Mouse (Mus musculus): ENCODE measurements at regions not wholly inside any gene's neighbourhood (a gene's known extent, or its start where the extent isn't known, plus 50 kb on each side); places are given as distances from the start of the nearest gene placed in this dataset.

GRCm38 (mm10) chr10:37995691-37996445 lies 825.7 kb downstream of the Rfpl4b start:
- Histone ChIP-seq H3K4me3 (no peak overlapping the region), H3K27me3 (ENCODE audit: control insufficient read depth, insufficient read depth, low read length) (no peaks in the 10 kb centered on the region), H3K36me3 (ENCODE audit: control insufficient read depth, insufficient read depth, low read length) (no peaks in the 10 kb centered on the region), H3K27ac (no peak overlapping the region), H3K79me2 (replicated peaks; ENCODE audit: control insufficient read depth, insufficient read depth, low read length) (no peaks in the 10 kb centered on the region), H3K9ac (ENCODE audit: low read depth, low read length) (no peak overlapping the region), H3K4me1 (ENCODE audit: control insufficient read depth, insufficient read depth, low read length) (no peaks in the 10 kb centered on the region)
- DNase-seq = no peak
- TF ChIP-seq CTCF (IDR thresholded peaks at IDR 0.05) (no peak), EP300 (IDR thresholded peaks at IDR 0.05; ENCODE audit: insufficient read depth, low read depth, low read length) (no peak), POLR2A (IDR thresholded peaks at IDR 0.05; ENCODE audit: insufficient read depth, low read depth, low read length) (no peak)
- intact Hi-C loops (cut with DNase I) = no loop called here

- H3K36me3 ChIP-seq (ENCODE audit: control insufficient read depth, insufficient read depth, low read length) = no peaks in the 10 kb centered on the region
- 65% methylated on average over 11 of the region's 11 CpGs for WGBS
- no peaks in the 10 kb centered on the region for H3K4me1 ChIP-seq (ENCODE audit: control insufficient read depth, insufficient read depth, low read length)
- intact Hi-C loops (cut with DNase I) = no loop called here
- no peak overlapping the region for H3K9ac ChIP-seq (ENCODE audit: low read depth, low read length)
- H3K4me3 ChIP-seq = no peak overlapping the region; the same call in 1 of the 2 replicates
- H3K27ac ChIP-seq = peak overlapping the region; percentile 24; the same call in 1 of the 2 replicates
- no peaks in the 10 kb centered on the region for H3K27me3 ChIP-seq (ENCODE audit: control insufficient read depth, insufficient read depth, low read length)
- TF ChIP-seq CTCF (IDR thresholded peaks at IDR 0.05) (no peak), POLR2A (IDR thresholded peaks at IDR 0.05; ENCODE audit: insufficient read depth, low read depth, low read length) (no peak)
- no peaks in the 10 kb centered on the region for H3K79me2 ChIP-seq (replicated peaks; ENCODE audit: control insufficient read depth, insufficient read depth, low read length)
- DNase-seq = peak in 1 of 2 experiments; percentile 14
These were observed 833.0 kb downstream of the Rfpl4b start for GRCm38 (mm10) chr10:37988297-37989263.

- Histone ChIP-seq H3K4me3 (no peak overlapping the region), H3K27ac (no peak overlapping the region), H3K36me3 (ENCODE audit: control insufficient read depth, insufficient read depth, low read length) (no peaks in the 10 kb centered on the region), H3K4me1 (ENCODE audit: control insufficient read depth, insufficient read depth, low read length) (no peaks in the 10 kb centered on the region; the same call in 1 of the 2 replicates), H3K79me2 (replicated peaks; ENCODE audit: control insufficient read depth, insufficient read depth, low read length) (no peaks in the 10 kb centered on the region), H3K27me3 (ENCODE audit: control insufficient read depth, insufficient read depth, low read length) (no peaks in the 10 kb centered on the region), H3K9ac (ENCODE audit: low read depth, low read length) (no peak overlapping the region)
- WGBS = 29% methylated on average over 3 of the region's 3 CpGs
- DNase-seq = no peak
- intact Hi-C loops (cut with DNase I) = no loop called here
- TF ChIP-seq CTCF (IDR thresholded peaks at IDR 0.05) = no peak
- TF ChIP-seq POLR2A (IDR thresholded peaks at IDR 0.05; ENCODE audit: insufficient read depth, low read depth, low read length) = no peak
- no peak for TF ChIP-seq EP300 (IDR thresholded peaks at IDR 0.05; ENCODE audit: insufficient read depth, low read depth, low read length)
These were observed 840.3 kb upstream of the Marcks start for GRCm38 (mm10) chr10:37978899-37979539.

- Histone ChIP-seq H3K4me1 (ENCODE audit: control insufficient read depth, insufficient read depth, low read length) (no peaks in the 10 kb centered on the region), H3K9ac (ENCODE audit: low read depth, low read length) (no peak overlapping the region), H3K4me3 (no peak overlapping the region), H3K27me3 (ENCODE audit: control insufficient read depth, insufficient read depth, low read length) (no peaks in the 10 kb centered on the region), H3K27ac (no peak overlapping the region), H3K79me2 (replicated peaks; ENCODE audit: control insufficient read depth, insufficient read depth, low read length) (no peaks in the 10 kb centered on the region), H3K36me3 (ENCODE audit: control insufficient read depth, insufficient read depth, low read length) (no peaks in the 10 kb centered on the region)
- no peak for DNase-seq
- intact Hi-C loops (cut with DNase I) = no loop called here
- TF ChIP-seq CTCF (IDR thresholded peaks at IDR 0.05) (no peak), EP300 (IDR thresholded peaks at IDR 0.05; ENCODE audit: insufficient read depth, low read depth, low read length) (no peak), POLR2A (IDR thresholded peaks at IDR 0.05; ENCODE audit: insufficient read depth, low read depth, low read length) (no peak)
These were observed 821.3 kb upstream of the Marcks start for GRCm38 (mm10) chr10:37960051-37960450.

GRCm38 (mm10) chr10:37914780-37915179 lies 776.1 kb upstream of the Marcks start:
- Histone ChIP-seq H3K4me1 (ENCODE audit: control insufficient read depth, insufficient read depth, low read length) (no peaks in the 10 kb centered on the region), H3K79me2 (replicated peaks; ENCODE audit: control insufficient read depth, insufficient read depth, low read length) (no peaks in the 10 kb centered on the region), H3K27me3 (ENCODE audit: control insufficient read depth, insufficient read depth, low read length) (no peaks in the 10 kb centered on the region), H3K4me3 (no peak overlapping the region), H3K36me3 (ENCODE audit: control insufficient read depth, insufficient read depth, low read length) (no peaks in the 10 kb centered on the region), H3K27ac (no peak overlapping the region), H3K9ac (ENCODE audit: low read depth, low read length) (no peak overlapping the region)
- WGBS = 31% methylated on average over 2 of the region's 2 CpGs
- no peak for TF ChIP-seq EP300 (IDR thresholded peaks at IDR 0.05; ENCODE audit: insufficient read depth, low read depth, low read length)
- no peak for TF ChIP-seq POLR2A (IDR thresholded peaks at IDR 0.05; ENCODE audit: insufficient read depth, low read depth, low read length)
- TF ChIP-seq CTCF (IDR thresholded peaks at IDR 0.05) = no peak
- no peak for DNase-seq
- intact Hi-C loops (cut with DNase I) = no loop called here
